Mouse (Mus musculus) midbrain, embryonic 13.5 days (tissue): ENCODE measurements around the gene Ear1. TPM values are rescaled to one million over a fixed set of nuclear protein-coding genes. Genes with fewer than 3 reads are reported as not detected.
"Not testable (repeated sequence)": the region's sequence is repeated elsewhere in the genome, so short reads cannot be mapped to it uniquely, and the experiment has no call there.

Experiments
- ATAC-seq: fragments of 200-750 bp; cut with Nextera tagmentation; 2 replicates; pipeline ENCODE4 v1.8.0; 2017; ENCODE audit warnings: mild to moderate bottlenecking, moderate TSS enrichment, moderate library complexity
- H3K27ac ChIP-seq: fragments of 300-500 bp; sonication (generic); 2 replicates; pipeline ENCODE4 v1.5.1; 2015; ENCODE audit warnings: inconsistent platforms, mild to moderate bottlenecking, moderate library complexity
- H3K27me3 ChIP-seq: fragments of 300-500 bp; sonication (generic); 2 replicates; pipeline ENCODE4 v1.6.1; 2015; ENCODE audit warnings: mild to moderate bottlenecking, inconsistent platforms
- H3K36me3 ChIP-seq: fragments of 300-500 bp; sonication (generic); 2 replicates; pipeline ENCODE4 v1.6.1; 2015; ENCODE audit warnings: mild to moderate bottlenecking, inconsistent platforms
- H3K4me1 ChIP-seq: fragments of 300-500 bp; sonication (generic); replicated peaks from 2 replicates; pipeline ENCODE4 v1.6.1; 2015; ENCODE audit warnings: inconsistent platforms
- H3K4me2 ChIP-seq: fragments of 300-500 bp; sonication (generic); replicated peaks from 2 replicates; pipeline ENCODE4 v1.6.1; 2015; ENCODE audit warnings: moderate library complexity, mild to moderate bottlenecking, inconsistent platforms
- H3K4me3 ChIP-seq: fragments of 300-500 bp; sonication (generic); replicated peaks from 2 replicates; pipeline ENCODE4 v1.5.1; 2015; ENCODE audit warnings: mild to moderate bottlenecking, inconsistent platforms
- H3K9ac ChIP-seq: fragments of 300-500 bp; sonication (generic); replicated peaks from 2 replicates; pipeline ENCODE4 v1.6.1; 2015; ENCODE audit warnings: mild to moderate bottlenecking, inconsistent platforms
- H3K9me3 ChIP-seq: fragments of 300-500 bp; sonication (generic); 2 replicates; pipeline ENCODE4 v1.6.1; 2016; ENCODE audit warnings: mild to moderate bottlenecking, inconsistent platforms
- WGBS: fragments of 180-500 bp; shearing (Covaris S2); methylation state at CpG from one replicate; pipeline ENCODE4 v1.1.7; 2015; 5-methylcytosine and 5-hydroxymethylcytosine counted together
- polyA plus RNA-seq: library from polyadenylated mRNA; unstranded; fragments of >200 nt; fragmentation: Nextera tagmentation; extraction: Ambion mirVana; gene quantifications from 2 replicates; pipeline ENCODE4 v1.2.1, GENCODE M21; 2015

Ear1 gene
- polyA plus RNA-seq, 1 experiment from 2014 or later, result not detected

- H3K36me3 ChIP-seq, H3K27ac ChIP-seq, ATAC-seq, H3K4me1 ChIP-seq, H3K9ac ChIP-seq, H3K9me3 ChIP-seq, H3K4me2 ChIP-seq, H3K4me3 ChIP-seq, H3K27me3 ChIP-seq: not testable (repeated sequence)
- 94% methylated on average over 3 of the region's 3 CpGs for WGBS
These were observed 90.7 kb downstream of the Ear1 start, which contains the start of gene Gm8180 for GRCm38 (mm10) chr14:43784645-43785044. Gene Gm8180, minus strand, starts transcription at chr14:43784745.

Other genes starting within 250 kb of the Ear1 start
- gene Gm8165, start 198.3 kb downstream of the Ear1 start, polyA plus RNA-seq, result not detected in 2 replicates
- gene Gm7324, start 177.7 kb downstream of the Ear1 start, polyA plus RNA-seq, result 1.3 and 1.5 TPM in 2 replicates
- gene Gm16506, start 148.0 kb downstream of the Ear1 start, polyA plus RNA-seq, result not detected in 2 replicates
- gene Gm6526, start 127.7 kb downstream of the Ear1 start, polyA plus RNA-seq, result not detected in 2 replicates
- not detected in 2 replicates for gene Gm8180, start 90.8 kb downstream of the Ear1 start, polyA plus RNA-seq
- not detected in 2 replicates for gene Ear10, start 48.0 kb upstream of the Ear1 start, polyA plus RNA-seq
- gene Gm8113, start 49.9 kb upstream of the Ear1 start, polyA plus RNA-seq, result 4.5 and 4.9 TPM in 2 replicates
- gene Ang5, start 81.6 kb upstream of the Ear1 start, polyA plus RNA-seq, result not detected in 2 replicates
- not detected in 2 replicates for gene Ang6, start 126.8 kb upstream of the Ear1 start, polyA plus RNA-seq
- gene Ear2, start 227.1 kb upstream of the Ear1 start, polyA plus RNA-seq, result not detected in 2 replicates
- gene Gm3327, start 248.3 kb upstream of the Ear1 start, polyA plus RNA-seq, result not detected in 2 replicates